Mouse (Mus musculus): ENCODE measurements around the gene Olfr670. TPM values are rescaled to one million over a fixed set of nuclear protein-coding genes. Genes with fewer than 3 reads are reported as not detected.

Olfr670 gene
- total and polyA plus RNA-seq, 2 experiments from 2014 or later, result not detected

- WGBS, result 59% methylated on average over 1 of the region's 1 CpGs
- DNase-seq (ENCODE audit: low spot score) (no peak), ATAC-seq (ENCODE audit: insufficient read depth, low read depth) (no peak)
- Histone ChIP-seq H3K27ac (ENCODE audit: low read depth) (no peak within 1 kb of the TSS), H3K9ac (replicated peaks; ENCODE audit: low read depth, low read length) (no peak within 1 kb of the TSS), H3K27me3 (ENCODE audit: control insufficient read depth, insufficient read depth, low read length) (no peaks in the 10 kb centered on the region), H3K4me1 (ENCODE audit: control insufficient read depth, insufficient read depth) (no peaks in the 10 kb centered on the region), H3K36me3 (replicated peaks; ENCODE audit: control insufficient read depth, insufficient read depth, low read length) (no peaks in the 10 kb centered on the region), H3K9me3 (replicated peaks; ENCODE audit: control insufficient read depth, low read length) (no peaks in the 10 kb centered on the region), H3K4me3 (ENCODE audit: low read depth, low read length) (no peak within 1 kb of the TSS), H3K4me2 (ENCODE audit: low read depth, low read length) (no peak within 1 kb of the TSS)
- no peak for TF ChIP-seq CTCF (IDR thresholded peaks at IDR 0.05; ENCODE audit: low read depth)
Observed at GRCm38 (mm10) chr7:104927957-104928356, 34.5 kb downstream of the Olfr670 start, which contains the start of gene Olfr668. TSS of gene Olfr668 (minus strand) at chr7:104928057.

DNA sequence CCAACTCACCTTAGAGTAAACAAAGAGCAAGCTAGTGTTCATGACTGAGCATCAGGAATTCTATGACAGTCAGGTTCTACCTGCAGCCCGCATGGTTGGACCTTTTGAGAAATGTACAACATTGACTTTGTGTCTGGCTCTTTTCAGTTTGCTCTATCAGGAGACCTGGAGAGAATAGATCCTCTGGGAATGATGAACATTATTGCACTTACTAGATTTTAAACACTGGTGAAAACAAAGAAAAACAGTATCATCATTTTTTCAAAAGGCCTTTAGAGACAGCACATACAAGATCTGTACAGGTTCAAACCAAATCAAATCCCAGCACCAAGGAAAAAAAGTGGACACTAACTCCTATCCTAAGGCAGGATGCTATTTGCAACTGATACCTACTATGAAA, 41.0 kb downstream of the Olfr670 start, which contains the start of gene Olfr667:
TSS of gene Olfr667 (minus strand) at position 101 of the 400 bp plus-strand sequence.
- H3K9ac ChIP-seq (replicated peaks; ENCODE audit: low read depth, low read length), result no peak within 1 kb of the TSS
- ATAC-seq (ENCODE audit: insufficient read depth, low read depth) (no peak), DNase-seq (ENCODE audit: low spot score) (no peak)
- 77% methylated on average over 1 of the region's 1 CpGs for WGBS
- no peak within 1 kb of the TSS for H3K27ac ChIP-seq (ENCODE audit: low read depth)
- H3K36me3 ChIP-seq (replicated peaks; ENCODE audit: control insufficient read depth, insufficient read depth, low read length), result no peaks in the 10 kb centered on the region
- no peak within 1 kb of the TSS for H3K4me3 ChIP-seq (ENCODE audit: low read depth, low read length)
- H3K4me1 ChIP-seq (ENCODE audit: control insufficient read depth, insufficient read depth), result no peaks in the 10 kb centered on the region
- H3K9me3 ChIP-seq (replicated peaks; ENCODE audit: control insufficient read depth, low read length), result no peaks in the 10 kb centered on the region
- TF ChIP-seq EP300 (IDR thresholded peaks at IDR 0.05; ENCODE audit: low read depth) (no peak), CTCF (IDR thresholded peaks at IDR 0.05; ENCODE audit: low read depth) (no peak)
- no peak within 1 kb of the TSS for H3K4me2 ChIP-seq (ENCODE audit: low read depth, low read length)
- no peaks in the 10 kb centered on the region for H3K27me3 ChIP-seq (ENCODE audit: control insufficient read depth, insufficient read depth, low read length)

Other genes starting within 250 kb of the Olfr670 start
- gene Usp17le, start 185.2 kb downstream of the Olfr670 start, total RNA-seq (2014; rRNA removed; ENCODE audit: low replicate concordance), result not detected in 2 replicates
- gene Usp17le, start 185.2 kb downstream of the Olfr670 start, polyA plus RNA-seq (2015; fragmentation: Nextera tagmentation; extraction: Ambion mirVana), result not detected in 2 replicates
- gene Usp17lb, start 120.0 kb downstream of the Olfr670 start, total RNA-seq (2014; rRNA removed; ENCODE audit: low replicate concordance), result not detected in 2 replicates
- gene Usp17lb, start 120.0 kb downstream of the Olfr670 start, polyA plus RNA-seq (2015; fragmentation: Nextera tagmentation; extraction: Ambion mirVana), result not detected in 2 replicates
- not detected in 2 replicates for gene Usp17la, start 105.6 kb downstream of the Olfr670 start, total RNA-seq (2014; rRNA removed; ENCODE audit: low replicate concordance)
- gene Usp17la, start 105.6 kb downstream of the Olfr670 start, polyA plus RNA-seq (2015; fragmentation: Nextera tagmentation; extraction: Ambion mirVana), result not detected in 2 replicates
- not detected in 2 replicates for gene Olfr665, start 84.6 kb downstream of the Olfr670 start, total RNA-seq (2014; rRNA removed; ENCODE audit: low replicate concordance)
- gene Olfr665, start 84.6 kb downstream of the Olfr670 start, polyA plus RNA-seq (2015; fragmentation: Nextera tagmentation; extraction: Ambion mirVana), result not detected in 2 replicates
- gene Olfr666, start 66.7 kb downstream of the Olfr670 start, total RNA-seq (2014; rRNA removed; ENCODE audit: low replicate concordance), result not detected in 2 replicates
- not detected in 2 replicates for gene Olfr666, start 66.7 kb downstream of the Olfr670 start, polyA plus RNA-seq (2015; fragmentation: Nextera tagmentation; extraction: Ambion mirVana)
- not detected in 2 replicates for gene Olfr667, start 41.1 kb downstream of the Olfr670 start, total RNA-seq (2014; rRNA removed; ENCODE audit: low replicate concordance)
- not detected in 2 replicates for gene Olfr667, start 41.1 kb downstream of the Olfr670 start, polyA plus RNA-seq (2015; fragmentation: Nextera tagmentation; extraction: Ambion mirVana)
- gene Olfr668, start 34.6 kb downstream of the Olfr670 start, total RNA-seq (2014; rRNA removed; ENCODE audit: low replicate concordance), result not detected in 2 replicates
- not detected in 2 replicates for gene Olfr668, start 34.6 kb downstream of the Olfr670 start, polyA plus RNA-seq (2015; fragmentation: Nextera tagmentation; extraction: Ambion mirVana)
- not detected in 2 replicates for gene Olfr669, start 28.4 kb downstream of the Olfr670 start, total RNA-seq (2014; rRNA removed; ENCODE audit: low replicate concordance)
- not detected in 2 replicates for gene Olfr669, start 28.4 kb downstream of the Olfr670 start, polyA plus RNA-seq (2015; fragmentation: Nextera tagmentation; extraction: Ambion mirVana)
- not detected in 2 replicates for gene Olfr671, start 16.5 kb upstream of the Olfr670 start, total RNA-seq (2014; rRNA removed; ENCODE audit: low replicate concordance)
- not detected in 2 replicates for gene Olfr671, start 16.5 kb upstream of the Olfr670 start, polyA plus RNA-seq (2015; fragmentation: Nextera tagmentation; extraction: Ambion mirVana)
- not detected in 2 replicates for gene Olfr672, start 39.4 kb upstream of the Olfr670 start, total RNA-seq (2014; rRNA removed; ENCODE audit: low replicate concordance)
- not detected in 2 replicates for gene Olfr672, start 39.4 kb upstream of the Olfr670 start, polyA plus RNA-seq (2015; fragmentation: Nextera tagmentation; extraction: Ambion mirVana)
- not detected in 2 replicates for gene Olfr675, start 65.8 kb upstream of the Olfr670 start, total RNA-seq (2014; rRNA removed; ENCODE audit: low replicate concordance)
- not detected in 2 replicates for gene Olfr675, start 65.8 kb upstream of the Olfr670 start, polyA plus RNA-seq (2015; fragmentation: Nextera tagmentation; extraction: Ambion mirVana)
- not detected in 2 replicates for gene Olfr676, start 70.1 kb upstream of the Olfr670 start, total RNA-seq (2014; rRNA removed; ENCODE audit: low replicate concordance)
- not detected in 2 replicates for gene Olfr676, start 70.1 kb upstream of the Olfr670 start, polyA plus RNA-seq (2015; fragmentation: Nextera tagmentation; extraction: Ambion mirVana)
- gene Olfr677, start 88.8 kb upstream of the Olfr670 start, total RNA-seq (2014; rRNA removed; ENCODE audit: low replicate concordance), result not detected in 2 replicates
- gene Olfr677, start 88.8 kb upstream of the Olfr670 start, polyA plus RNA-seq (2015; fragmentation: Nextera tagmentation; extraction: Ambion mirVana), result not detected in 2 replicates
- not detected in 2 replicates for gene Olfr678, start 101.9 kb upstream of the Olfr670 start, total RNA-seq (2014; rRNA removed; ENCODE audit: low replicate concordance)
- not detected in 2 replicates for gene Olfr678, start 101.9 kb upstream of the Olfr670 start, polyA plus RNA-seq (2015; fragmentation: Nextera tagmentation; extraction: Ambion mirVana)
- not detected in 2 replicates for gene Olfr679, start 118.6 kb upstream of the Olfr670 start, total RNA-seq (2014; rRNA removed; ENCODE audit: low replicate concordance)
- not detected in 2 replicates for gene Olfr679, start 118.6 kb upstream of the Olfr670 start, polyA plus RNA-seq (2015; fragmentation: Nextera tagmentation; extraction: Ambion mirVana)
- not detected in 2 replicates for gene Olfr680-ps1, start 130.2 kb upstream of the Olfr670 start, total RNA-seq (2014; rRNA removed; ENCODE audit: low replicate concordance)
- gene Olfr680-ps1, start 130.2 kb upstream of the Olfr670 start, polyA plus RNA-seq (2015; fragmentation: Nextera tagmentation; extraction: Ambion mirVana), result not detected in 2 replicates
- gene Olfr681, start 154.2 kb upstream of the Olfr670 start, total RNA-seq (2014; rRNA removed; ENCODE audit: low replicate concordance), result not detected in 2 replicates
- not detected in 2 replicates for gene Olfr681, start 154.2 kb upstream of the Olfr670 start, polyA plus RNA-seq (2015; fragmentation: Nextera tagmentation; extraction: Ambion mirVana)
- not detected in 2 replicates for gene Olfr683, start 184.4 kb upstream of the Olfr670 start, total RNA-seq (2014; rRNA removed; ENCODE audit: low replicate concordance)
- gene Olfr683, start 184.4 kb upstream of the Olfr670 start, polyA plus RNA-seq (2015; fragmentation: Nextera tagmentation; extraction: Ambion mirVana), result not detected in 2 replicates
- not detected in 2 replicates for gene Olfr684, start 201.0 kb upstream of the Olfr670 start, total RNA-seq (2014; rRNA removed; ENCODE audit: low replicate concordance)
- gene Olfr684, start 201.0 kb upstream of the Olfr670 start, polyA plus RNA-seq (2015; fragmentation: Nextera tagmentation; extraction: Ambion mirVana), result not detected in 2 replicates
- not detected in 2 replicates for gene Olfr685, start 223.4 kb upstream of the Olfr670 start, total RNA-seq (2014; rRNA removed; ENCODE audit: low replicate concordance)
- gene Olfr685, start 223.4 kb upstream of the Olfr670 start, polyA plus RNA-seq (2015; fragmentation: Nextera tagmentation; extraction: Ambion mirVana), result not detected in 2 replicates
- gene Olfr686, start 244.9 kb upstream of the Olfr670 start, total RNA-seq (2014; rRNA removed; ENCODE audit: low replicate concordance), result not detected in 2 replicates
- not detected in 2 replicates for gene Olfr686, start 244.9 kb upstream of the Olfr670 start, polyA plus RNA-seq (2015; fragmentation: Nextera tagmentation; extraction: Ambion mirVana)